Mouse (Mus musculus) thymus, postnatal 10 days (tissue): ENCODE measurements at regions not wholly inside any gene's neighbourhood (a gene's known extent, or its start where the extent isn't known, plus 50 kb on each side); places are given as distances from the start of the nearest gene placed in this dataset.
A peak's percentile ranks its signal among the peaks of the same experiment; 100 is the strongest.

Source experiments
- DNase-seq, 2 experiments: peaks; one replicate each; pipeline ENCODE4 v3.0.0; 2021; ENCODE audit warnings: low spot score in 2 of 2

DNA sequence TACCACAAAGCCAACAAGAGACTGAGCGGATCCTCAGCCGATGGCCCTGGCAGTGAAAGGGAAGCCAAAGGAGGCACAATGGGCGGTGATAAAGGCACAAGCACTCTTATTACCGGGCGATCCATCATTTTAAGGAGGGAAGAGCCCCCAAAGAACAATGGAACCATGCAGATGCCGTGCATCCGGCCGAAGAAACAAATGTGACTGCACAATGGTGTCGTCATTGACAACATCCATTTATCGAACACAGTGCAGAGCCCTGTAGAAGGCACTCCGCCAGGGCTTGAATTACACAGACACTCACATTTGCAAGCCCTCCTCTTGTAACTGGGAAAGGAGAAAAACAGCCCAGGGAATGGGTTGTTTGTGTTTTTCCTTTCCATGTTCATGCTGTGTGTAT lies 80.7 kb upstream of the Atp5g3 start:
- DNase-seq = no peak

DNA sequence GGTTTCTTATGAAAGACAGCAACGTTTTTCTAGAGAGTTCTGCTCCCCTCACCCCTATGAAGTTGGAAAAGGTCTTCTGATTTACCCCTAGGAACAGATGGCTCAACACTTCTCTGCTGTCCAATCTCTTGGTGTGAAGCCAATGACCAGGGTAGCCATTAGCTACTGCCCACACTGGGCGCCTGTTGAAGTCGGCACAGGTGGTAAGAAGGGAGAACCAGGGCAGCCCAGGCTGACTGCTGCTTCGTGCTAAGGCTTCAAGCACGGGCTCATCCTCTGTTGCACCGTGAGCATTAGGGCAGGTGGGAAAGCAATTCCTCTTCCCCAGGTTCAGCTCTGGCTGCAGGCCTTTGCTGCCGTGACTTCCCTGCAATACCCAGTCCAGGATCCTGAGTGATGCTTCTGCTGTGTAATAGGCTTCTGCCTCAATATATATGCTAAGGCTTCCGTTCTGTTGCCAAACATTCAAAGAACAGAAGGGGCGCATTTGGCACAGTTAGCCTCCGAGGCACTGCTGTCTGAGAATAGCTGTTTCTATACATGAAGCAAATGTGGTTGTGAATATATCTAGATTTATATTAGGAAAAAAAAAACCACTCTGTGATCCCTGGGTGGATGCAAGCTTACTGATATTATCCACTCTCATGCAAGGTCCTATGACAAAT lies 76.4 kb upstream of the Atp5g3 start:
- no peak for DNase-seq

DNA sequence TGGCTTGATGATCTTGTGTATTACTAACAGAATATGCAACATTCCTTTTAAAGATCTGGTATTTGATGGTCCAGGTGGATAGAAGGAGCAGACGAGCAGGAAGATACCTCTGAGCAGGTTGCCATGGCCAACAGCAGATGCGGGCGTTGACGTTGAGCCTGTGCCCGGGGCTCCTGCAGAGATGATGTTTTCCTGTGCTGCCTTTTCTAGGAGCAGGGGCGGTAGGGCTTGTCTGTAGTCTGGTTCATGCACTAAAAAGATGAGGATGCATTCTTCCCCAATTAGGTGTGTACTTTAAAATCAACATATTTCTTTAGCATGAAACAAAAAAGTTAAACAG lies 74.8 kb upstream of the Atp5g3 start:
- no peak for DNase-seq

DNA sequence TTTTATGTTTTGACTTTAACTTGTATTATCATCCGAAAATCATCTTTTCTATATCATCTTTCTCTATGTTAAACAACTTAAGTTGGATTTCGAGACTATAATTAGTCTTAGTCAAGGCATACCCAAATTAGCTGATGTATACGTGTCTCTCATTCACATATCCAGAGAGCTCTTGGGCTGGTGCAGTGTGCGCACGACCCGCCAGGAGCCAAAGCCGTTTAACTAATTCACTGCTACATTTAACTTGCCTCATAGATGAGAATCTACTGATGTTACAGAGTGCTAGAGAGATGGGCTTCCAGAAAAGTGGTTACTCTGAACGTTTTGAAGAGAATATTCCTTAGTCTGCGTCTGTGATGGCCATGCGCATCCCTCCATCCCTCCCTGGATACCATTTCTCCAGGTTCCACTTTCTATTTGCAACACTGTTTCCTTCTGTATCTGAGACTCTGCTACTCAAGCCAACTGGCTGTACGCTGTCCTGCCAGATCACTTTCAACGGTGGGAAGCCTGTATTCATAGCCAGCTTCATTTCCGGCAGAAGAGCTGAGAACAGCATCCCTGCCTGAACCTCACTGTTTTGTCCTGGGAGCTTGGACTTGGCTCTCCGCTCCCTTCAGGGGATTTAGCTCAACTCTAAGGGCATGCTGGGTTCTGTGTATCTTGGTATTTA lies 74.2 kb upstream of the Atp5g3 start:
- no peak for DNase-seq

DNA sequence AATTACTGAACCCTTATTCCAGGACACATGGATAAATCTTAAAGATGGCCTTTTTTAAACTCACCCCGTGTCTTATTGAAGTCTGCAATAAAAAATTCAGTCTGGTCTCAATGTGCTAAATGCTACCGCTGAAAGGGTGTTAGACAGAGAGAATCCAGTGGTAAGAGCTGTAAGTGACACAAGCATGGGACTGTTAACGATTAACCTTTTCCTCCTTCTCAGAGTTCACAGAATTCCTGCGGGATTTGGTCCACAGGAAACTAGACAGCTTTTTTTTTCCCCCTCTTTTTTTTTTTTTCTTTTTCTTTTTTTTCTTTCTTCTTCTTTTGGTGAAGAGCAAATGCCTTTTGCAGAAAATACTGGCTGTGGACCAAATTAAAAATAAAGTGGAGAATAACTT lies 72.0 kb upstream of the Atp5g3 start:
- no peak for DNase-seq

DNA sequence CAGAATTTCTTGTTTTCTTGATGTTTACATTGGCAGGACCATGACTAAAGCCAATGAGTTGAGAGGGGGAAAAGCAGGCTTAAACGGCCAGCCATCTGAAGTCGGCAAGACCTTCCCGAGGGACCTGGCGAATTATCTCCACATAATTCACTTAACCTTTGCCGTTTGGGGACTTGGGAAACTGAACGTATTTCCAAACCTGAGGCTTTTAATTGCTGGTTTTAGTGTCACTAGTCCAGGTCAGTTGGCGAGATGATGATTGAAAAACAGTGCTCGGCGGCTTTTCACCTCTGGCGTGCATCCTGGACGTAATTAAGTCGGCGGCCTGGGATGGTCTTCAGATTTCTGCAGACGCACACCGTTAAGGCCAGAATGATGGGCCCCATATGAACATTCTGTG lies 66.9 kb upstream of the Atp5g3 start:
- DNase-seq = no peak

DNA sequence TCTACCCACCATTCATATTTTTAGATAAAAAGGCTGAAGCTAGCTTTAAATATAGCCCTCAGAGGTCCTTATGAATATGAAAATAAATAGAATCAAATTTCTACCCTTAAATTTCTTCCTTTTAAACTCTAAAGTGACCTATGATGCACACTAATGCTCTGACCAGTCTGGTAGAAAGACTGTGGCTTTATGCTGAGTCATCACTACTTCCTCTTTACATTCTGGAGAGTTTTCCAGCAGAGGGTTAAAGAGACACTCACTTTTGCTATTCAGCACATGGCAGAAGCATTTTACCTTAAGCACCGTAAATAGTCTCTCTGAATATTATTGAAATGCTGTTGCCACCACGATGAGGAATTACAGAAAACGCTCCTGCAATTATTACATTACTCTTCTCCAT lies 62.6 kb upstream of the Atp5g3 start:
- DNase-seq = no peak

DNA sequence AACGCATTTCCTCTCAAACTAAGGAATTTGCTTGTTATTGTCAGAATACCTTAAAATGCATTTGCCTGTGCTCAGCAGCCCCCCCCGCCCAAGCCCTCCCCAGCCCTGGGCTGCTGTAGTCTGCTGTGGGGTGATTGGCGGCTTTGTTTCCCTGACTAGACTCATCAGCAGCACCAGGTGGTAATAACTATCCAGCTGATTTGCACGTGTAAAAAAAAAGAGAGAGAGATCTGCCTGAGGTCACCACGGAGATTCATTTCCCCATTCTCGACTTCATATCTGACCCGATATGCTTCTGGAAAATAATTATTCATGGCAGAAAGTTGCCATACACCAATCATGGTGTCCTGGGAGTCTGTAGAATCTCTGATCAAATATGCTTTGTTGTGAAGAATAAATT lies 56.5 kb upstream of the Atp5g3 start:
- no peak for DNase-seq

DNA sequence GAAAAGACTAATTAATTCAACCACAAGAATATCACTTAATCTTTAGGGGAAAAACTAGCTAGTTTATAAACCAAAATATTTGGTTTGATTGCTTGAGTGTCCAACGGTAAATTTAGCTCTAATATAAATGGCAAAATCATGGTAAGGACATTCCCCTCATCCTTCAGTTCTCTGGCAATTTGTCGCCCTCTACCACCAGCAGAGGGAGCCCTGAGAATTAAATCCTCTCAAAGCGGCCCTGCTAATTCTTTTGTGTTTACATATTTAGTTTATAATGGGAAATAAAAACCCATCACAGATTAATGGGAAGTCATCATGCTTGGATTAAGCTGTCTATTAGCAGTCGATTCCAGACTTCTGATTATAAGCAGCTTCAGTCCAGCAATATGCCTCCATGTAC lies 54.5 kb upstream of the Atp5g3 start:
- peak in 1 of 2 experiments; percentile 17 for DNase-seq
